Mouse (Mus musculus): ENCODE data around the gene Thpo. TPM values are rescaled to one million over a fixed set of nuclear protein-coding genes. Genes with fewer than 3 reads are reported as not detected.

Thpo gene
- polyA plus RNA-seq (2021): 0.18 TPM

DNA sequence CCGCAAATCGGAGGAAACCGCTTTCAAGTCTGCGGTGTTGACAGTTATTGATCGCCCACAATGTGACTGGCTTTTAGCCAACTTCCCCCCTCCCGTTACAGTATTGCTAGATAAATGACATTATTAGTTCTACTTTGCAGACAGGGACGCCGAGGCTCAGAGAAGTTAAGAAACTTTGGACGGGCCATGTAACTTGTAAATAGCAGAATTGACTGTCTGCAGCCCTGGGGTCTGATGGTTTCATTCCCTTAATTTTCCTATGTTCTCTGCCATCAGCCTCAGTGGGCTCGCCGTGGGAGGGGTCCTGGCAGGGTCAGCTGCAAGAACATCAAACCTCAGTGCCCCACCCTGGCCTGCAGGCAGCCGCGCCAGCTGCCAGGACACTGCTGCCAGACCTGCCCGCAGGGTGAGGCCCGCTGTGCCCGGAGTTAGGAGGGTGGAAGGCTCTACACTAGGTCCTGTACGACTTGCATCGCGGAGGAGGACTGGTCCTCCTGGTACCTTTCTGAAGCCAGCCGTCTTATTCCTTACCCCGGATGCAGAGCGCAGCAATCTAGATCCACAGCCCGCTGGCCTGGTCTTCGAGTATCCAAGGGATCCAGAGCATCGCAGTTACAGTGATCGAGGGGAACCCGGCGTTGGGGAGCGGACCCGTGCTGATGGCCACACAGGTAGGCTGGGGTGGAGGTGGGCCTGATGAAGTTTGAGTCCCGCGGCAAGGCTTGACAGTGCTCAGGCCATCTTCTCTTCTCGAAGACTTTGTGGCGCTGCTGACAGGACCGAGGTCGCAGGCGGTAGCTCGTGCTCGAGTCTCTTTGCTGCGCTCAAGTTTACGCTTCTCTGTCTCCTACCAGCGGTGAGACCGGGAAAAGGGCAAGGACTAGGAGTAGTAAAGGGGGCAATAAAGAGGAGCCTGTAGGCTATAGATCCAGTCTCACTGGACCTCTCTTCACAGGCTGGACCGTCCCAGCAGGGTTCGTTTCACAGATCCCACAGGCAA lies at the start of gene Thpo:
Thpo (minus strand) TSS at position 781 of the 1,000 bp plus-strand sequence.
- DNase-seq (ENCODE audit: low read depth, low spot score) (no peak), ATAC-seq (no peak)
- H3K27me3 ChIP-seq: peaks cover 10% of the 10 kb centered on the region
- ChIA-PET POLR2A (no interaction called here), CTCF (no interaction called here)
- in situ Hi-C loops (cut with MboI; ENCODE audit: low pct_unique_long_range_greater_than_20kb): no loop called here
- no peak for TF ChIP-seq CTCF (IDR thresholded peaks at IDR 0.05)

DNA sequence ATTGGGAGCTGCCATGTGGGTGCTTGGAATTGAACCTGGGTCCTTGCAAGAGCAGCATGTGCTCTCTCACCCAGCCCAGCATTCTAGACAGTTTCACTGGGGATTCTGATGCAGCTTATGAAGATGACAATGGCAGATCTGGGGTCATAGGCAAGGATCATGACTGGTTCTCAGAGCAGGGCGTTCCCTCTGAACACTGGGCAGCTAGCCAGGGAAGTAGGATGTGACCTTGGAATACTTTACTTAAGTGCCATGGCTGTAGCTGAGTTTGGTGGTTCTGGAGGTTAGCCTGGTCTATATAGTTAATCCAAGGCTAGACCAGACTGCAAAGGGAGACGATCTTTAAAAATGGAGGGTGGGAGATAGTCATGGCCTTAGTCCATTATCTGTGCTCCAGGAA lies 49.6 kb upstream of the Thpo start:
- ChIA-PET POLR2A (interaction anchor here (0.7 kb wide), 1 partner anchor 16 kb away, joined by 3 read pairs; no protein-coding TSS in a partner anchor), CTCF (interaction anchor here (1.3 kb wide), 1 partner anchor 11 kb away, joined by 3 read pairs; no protein-coding TSS in a partner anchor)
- TF ChIP-seq CTCF (IDR thresholded peaks at IDR 0.05): no peak
- no peak for ATAC-seq
- peaks cover 15% of the 10 kb centered on the region for H3K27me3 ChIP-seq
- in situ Hi-C loops (cut with MboI; ENCODE audit: low pct_unique_long_range_greater_than_20kb): no loop called here
- no peak for DNase-seq (ENCODE audit: low read depth, low spot score)

DNA sequence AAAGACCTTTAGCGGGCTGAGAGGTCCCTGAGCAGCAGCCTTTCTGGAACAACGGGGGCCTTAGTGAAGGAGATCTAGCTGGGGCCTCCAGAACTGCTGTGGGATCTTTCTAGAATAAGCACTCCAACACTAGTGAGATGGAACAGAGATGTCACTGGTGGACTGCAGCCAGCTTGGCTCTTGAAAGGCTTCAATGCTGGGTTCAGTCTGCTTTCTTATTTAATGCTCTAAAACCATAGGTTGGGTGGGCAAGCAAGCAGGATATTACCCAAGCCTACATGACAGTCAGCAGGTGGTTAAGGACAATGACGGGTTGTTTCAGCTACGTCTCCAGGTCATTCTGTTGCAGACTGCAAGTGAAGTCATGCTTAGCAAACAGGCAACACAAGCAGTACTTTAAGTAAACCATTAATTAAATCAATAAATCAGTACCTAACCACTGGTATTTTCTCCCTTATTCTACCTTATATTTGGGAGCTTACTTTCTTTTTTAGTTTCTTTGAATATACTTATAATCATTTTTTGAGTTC lies 46.9 kb upstream of the Thpo start:
- ChIA-PET CTCF (interaction anchor here (1.2 kb wide), 1 partner anchor 12 kb away, joined by 3 read pairs; no protein-coding TSS in a partner anchor), POLR2A (no interaction called here)
- ATAC-seq: no peak
- no peak for TF ChIP-seq CTCF (IDR thresholded peaks at IDR 0.05)
- DNase-seq (ENCODE audit: low read depth, low spot score): no peak
- in situ Hi-C loops (cut with MboI; ENCODE audit: low pct_unique_long_range_greater_than_20kb): no loop called here
- H3K27me3 ChIP-seq: peaks cover 17% of the 10 kb centered on the region

DNA sequence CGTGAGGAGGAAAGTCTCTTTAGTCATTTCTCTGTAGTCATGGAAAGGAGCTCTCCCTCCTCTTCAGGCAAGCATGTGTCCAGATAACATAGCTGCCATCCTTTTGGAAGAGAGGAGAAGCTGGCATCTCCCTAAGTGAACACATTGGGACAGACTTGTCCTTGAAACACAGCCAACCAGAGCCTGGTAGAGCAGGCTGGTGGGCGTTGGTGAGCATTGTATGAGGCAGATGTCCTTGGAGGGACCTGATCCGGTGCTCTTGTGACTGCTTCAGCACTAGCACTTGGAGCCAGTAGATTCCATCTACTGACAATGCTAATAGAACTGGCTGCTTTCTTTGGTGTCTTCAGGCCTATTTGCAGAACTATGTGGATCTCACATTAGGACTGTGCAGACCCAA lies 45.5 kb upstream of the Thpo start:
- in situ Hi-C loops (cut with MboI; ENCODE audit: low pct_unique_long_range_greater_than_20kb): no loop called here
- ChIA-PET POLR2A (no interaction called here), CTCF (interaction anchor here (1.3 to 1.7 kb wide), 2 partner anchors 15 to 53 kb away, joined by 3 to 4 read pairs; no protein-coding TSS in a partner anchor)
- ATAC-seq: no peak
- DNase-seq (ENCODE audit: low read depth, low spot score): no peak
- TF ChIP-seq CTCF (IDR thresholded peaks at IDR 0.05): no peak
- H3K27me3 ChIP-seq: peaks cover 16% of the 10 kb centered on the region

DNA sequence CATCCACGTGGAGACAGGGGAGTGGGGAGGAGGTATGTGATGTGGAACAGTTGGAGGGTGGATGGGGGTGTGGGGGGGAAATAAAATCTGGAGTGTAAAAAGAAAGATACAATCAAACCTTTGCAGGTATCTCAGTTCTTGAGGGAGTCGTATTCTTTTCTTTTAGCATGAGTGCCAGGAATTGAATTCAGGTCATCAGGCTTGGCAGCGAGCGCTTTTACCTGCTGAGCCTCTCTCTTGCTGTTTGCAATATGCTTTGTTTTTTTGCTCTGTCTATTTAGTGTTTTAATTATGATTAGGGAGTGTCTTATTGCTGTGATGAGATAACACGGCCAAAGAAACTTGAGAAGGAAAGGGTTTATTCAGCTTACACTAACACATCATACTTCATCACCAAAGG lies 40.7 kb upstream of the Thpo start:
- ATAC-seq (no peak), DNase-seq (ENCODE audit: low read depth, low spot score) (no peak)
- H3K27me3 ChIP-seq: peaks cover 23% of the 10 kb centered on the region
- TF ChIP-seq CTCF (IDR thresholded peaks at IDR 0.05): no peak
- CTCF ChIA-PET: interaction anchor here (1.2 kb wide), 1 partner anchor 11 kb away, joined by 4 read pairs; no protein-coding TSS in a partner anchor
- POLR2A ChIA-PET: no interaction called here
- in situ Hi-C loops (cut with MboI; ENCODE audit: low pct_unique_long_range_greater_than_20kb): no loop called here

DNA sequence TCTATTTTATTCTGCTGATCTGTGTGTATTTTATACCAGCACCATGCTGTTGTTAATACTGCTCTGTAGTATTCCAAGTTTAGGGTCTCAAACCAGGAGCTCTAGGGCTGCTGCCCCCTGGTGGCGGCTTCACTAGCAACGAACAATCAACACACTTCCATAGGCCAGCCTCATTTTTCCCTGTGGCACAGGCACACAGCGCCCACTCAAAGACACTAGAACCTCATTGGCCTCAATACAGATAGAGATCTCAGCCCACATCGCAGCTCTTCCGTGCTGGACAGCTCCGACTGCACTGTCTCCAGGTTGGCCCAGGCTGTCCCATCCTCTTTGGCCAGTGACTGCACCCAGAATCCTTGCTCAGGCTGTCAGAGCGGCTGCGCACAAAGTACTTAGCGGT lies 30.9 kb upstream of the Thpo start:
- peaks cover 23% of the 10 kb centered on the region for H3K27me3 ChIP-seq
- no peak for DNase-seq (ENCODE audit: low read depth, low spot score)
- TF ChIP-seq CTCF (IDR thresholded peaks at IDR 0.05): peak; percentile 80
- ChIA-PET CTCF (interaction anchor here (0.9 to 6.5 kb wide), 6 partner anchors 17 to 56 kb away, joined by 3 to 57 read pairs (median 4); partner anchors contain the start of genes Clcn2 and Polr2h), POLR2A (no interaction called here)
- ATAC-seq: no peak
- in situ Hi-C loops (cut with MboI; ENCODE audit: low pct_unique_long_range_greater_than_20kb): no loop called here

DNA sequence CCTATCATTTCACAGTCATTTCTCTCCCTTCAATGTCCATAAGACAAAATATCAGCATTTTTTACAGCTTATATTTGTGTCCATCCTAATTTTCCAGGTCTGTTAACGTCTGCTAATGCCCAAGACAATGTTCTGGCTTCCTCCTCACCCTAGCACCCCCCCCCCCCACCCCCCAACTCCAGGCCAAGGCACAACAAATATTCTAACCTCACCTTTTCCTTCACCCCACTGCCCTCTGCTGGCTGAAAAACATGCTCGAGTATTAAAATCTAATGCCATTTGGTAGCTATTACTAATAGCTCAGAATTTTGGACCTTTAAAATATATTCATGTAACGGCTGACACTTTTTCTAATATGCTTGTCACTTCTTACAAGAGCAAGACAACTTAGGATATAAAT lies 27.4 kb upstream of the Thpo start:
- H3K27me3 ChIP-seq: peaks cover 23% of the 10 kb centered on the region
- ATAC-seq: no peak
- in situ Hi-C loops (cut with MboI; ENCODE audit: low pct_unique_long_range_greater_than_20kb): loop anchor here (5.0 kb wide), 1 partner anchor 39 kb away; no protein-coding TSS in a partner anchor
- ChIA-PET CTCF (interaction anchor here (0.6 to 6.5 kb wide), 12 partner anchors 9 to 112 kb away, joined by 3 to 57 read pairs (median 4); partner anchors contain the start of genes Clcn2 and Polr2h), POLR2A (interaction anchor here (0.6 to 1.7 kb wide), 2 partner anchors 45 to 695 kb away, joined by 4 read pairs; no protein-coding TSS in a partner anchor)
- no peak for DNase-seq (ENCODE audit: low read depth, low spot score)
- TF ChIP-seq CTCF (IDR thresholded peaks at IDR 0.05): peak; percentile 39

DNA sequence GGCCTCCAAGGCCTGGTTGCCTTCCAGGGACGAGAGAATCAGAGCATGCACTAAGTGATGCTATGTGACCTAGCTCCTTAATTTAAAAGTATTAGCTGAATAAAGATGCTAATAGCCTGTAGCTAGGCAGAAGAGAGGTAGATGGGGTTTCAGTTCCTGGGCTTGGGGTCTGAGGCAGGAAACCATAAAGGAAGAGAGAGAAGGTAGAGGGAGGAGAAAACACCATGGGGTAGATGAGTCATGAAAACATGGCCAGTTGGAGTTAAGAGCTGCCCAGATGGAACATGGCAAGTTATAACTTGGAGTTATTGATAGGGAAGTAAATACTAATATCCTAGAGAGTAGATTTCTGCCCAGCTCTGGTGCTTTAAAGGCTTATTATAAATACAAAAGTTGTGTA lies 23.1 kb upstream of the Thpo start:
- in situ Hi-C loops (cut with MboI; ENCODE audit: low pct_unique_long_range_greater_than_20kb): no loop called here
- peaks cover 28% of the 10 kb centered on the region for H3K27me3 ChIP-seq
- DNase-seq (ENCODE audit: low read depth, low spot score) (no peak), ATAC-seq (no peak)
- no peak for TF ChIP-seq CTCF (IDR thresholded peaks at IDR 0.05)
- CTCF ChIA-PET: no interaction called here
- POLR2A ChIA-PET: no interaction called here

DNA sequence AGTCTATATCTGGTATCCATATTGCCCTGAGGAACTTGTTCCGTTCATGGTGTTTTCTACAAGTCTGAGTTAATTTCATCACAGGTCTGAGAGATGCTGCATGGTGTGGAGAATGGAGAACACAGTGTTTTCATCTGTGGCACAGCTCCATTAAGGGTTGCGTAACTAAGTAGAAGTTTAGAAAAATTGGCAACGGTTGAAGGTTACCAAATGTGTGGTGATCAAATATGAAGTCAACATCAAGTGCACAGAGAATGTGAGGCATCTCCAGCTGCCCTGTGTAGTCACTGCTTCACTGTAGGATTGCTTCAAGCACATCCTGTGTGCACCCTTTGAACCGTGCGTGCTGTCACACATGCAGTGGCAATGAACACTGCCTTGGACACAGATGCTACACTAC lies 21.7 kb upstream of the Thpo start:
- no peak for DNase-seq (ENCODE audit: low read depth, low spot score)
- peaks cover 41% of the 10 kb centered on the region for H3K27me3 ChIP-seq
- CTCF ChIA-PET: no interaction called here
- TF ChIP-seq CTCF (IDR thresholded peaks at IDR 0.05): no peak
- ATAC-seq: no peak
- POLR2A ChIA-PET: no interaction called here
- in situ Hi-C loops (cut with MboI; ENCODE audit: low pct_unique_long_range_greater_than_20kb): no loop called here

DNA sequence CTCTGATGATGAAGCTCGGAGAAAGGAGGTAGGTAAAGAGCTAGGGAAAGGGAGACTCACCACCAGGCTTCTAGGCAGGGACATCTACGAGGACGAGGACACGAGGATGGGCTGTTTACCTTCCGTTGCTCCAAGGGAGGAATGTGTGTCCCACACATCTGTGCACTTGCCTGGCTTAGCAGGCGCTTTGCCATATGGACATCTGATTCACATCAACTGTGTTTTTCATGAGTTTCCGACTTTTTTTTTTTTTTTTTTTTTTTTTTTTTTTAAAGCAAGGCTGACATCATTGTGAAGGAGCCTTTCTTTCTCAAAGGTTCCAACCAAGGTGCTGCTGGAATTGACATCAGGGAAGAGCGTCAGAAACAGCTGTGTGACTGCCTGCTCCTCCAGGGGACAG lies 16.2 kb upstream of the Thpo start:
- ChIA-PET CTCF (interaction anchor here (0.9 to 1.3 kb wide), 2 partner anchors 24 to 29 kb away, joined by 3 read pairs; no protein-coding TSS in a partner anchor), POLR2A (no interaction called here)
- no peak for ATAC-seq
- H3K27me3 ChIP-seq: peaks cover 29% of the 10 kb centered on the region
- DNase-seq (ENCODE audit: low read depth, low spot score): no peak
- no peak for TF ChIP-seq CTCF (IDR thresholded peaks at IDR 0.05)
- in situ Hi-C loops (cut with MboI; ENCODE audit: low pct_unique_long_range_greater_than_20kb): no loop called here

DNA sequence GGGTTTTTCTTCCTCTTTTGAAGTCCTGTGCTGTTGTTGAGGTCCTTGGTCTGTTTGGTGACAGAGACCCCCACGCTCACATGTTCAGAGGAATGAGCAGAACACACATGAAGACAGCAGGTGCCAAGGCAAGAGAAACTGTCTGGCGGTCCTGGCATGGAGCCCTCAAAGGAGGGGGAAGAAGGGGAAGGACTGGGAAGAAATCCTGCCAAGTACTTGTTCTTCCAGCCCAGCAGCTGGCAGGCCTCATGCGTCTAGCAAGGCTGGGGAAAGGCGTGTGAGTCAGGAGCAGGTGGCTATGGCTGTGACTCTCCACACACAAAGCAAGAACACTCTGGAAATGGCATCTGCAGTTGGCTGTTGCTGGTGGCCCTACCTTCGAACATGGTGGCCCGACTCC lies 12.3 kb upstream of the Thpo start:
- DNase-seq (ENCODE audit: low read depth, low spot score): no peak
- POLR2A ChIA-PET: no interaction called here
- no peak for TF ChIP-seq CTCF (IDR thresholded peaks at IDR 0.05)
- in situ Hi-C loops (cut with MboI; ENCODE audit: low pct_unique_long_range_greater_than_20kb): no loop called here
- CTCF ChIA-PET: no interaction called here
- ATAC-seq: no peak
- peaks cover 11% of the 10 kb centered on the region for H3K27me3 ChIP-seq
